Mouse (Mus musculus) brown adipose tissue, adult 24 weeks (tissue): ENCODE data around the gene Rims1. TPM values are rescaled to one million over a fixed set of nuclear protein-coding genes. Genes with fewer than 3 reads are reported as not detected.

Experiments
- H3K27ac ChIP-seq: fragments of 200-500 bp; replicated peaks from 2 replicates; pipeline ENCODE4 v1.5.1; 2012; ENCODE audit warnings: low read depth, mild to moderate bottlenecking, low read length
- H3K4me1 ChIP-seq: fragments of 200-500 bp; 2 replicates; pipeline ENCODE4 v1.6.1; 2012; ENCODE audit warnings: low read length, mixed read lengths; ENCODE audit not compliant: control insufficient read depth, insufficient read depth, insufficient read length
- H3K4me3 ChIP-seq: fragments of 200-500 bp; 2 replicates; pipeline ENCODE4 v1.5.1; 2012; ENCODE audit warnings: low read depth, mild to moderate bottlenecking, low read length, moderate library complexity; ENCODE audit not compliant: insufficient read depth
- polyA plus RNA-seq: library from polyadenylated mRNA; stranded (reverse); fragments of >200 nt; gene quantifications from 2 replicates; pipeline ENCODE4 v1.2.4, GENCODE M21; 2012; ENCODE audit not compliant: missing spikeins, insufficient read depth, insufficient read length

Gene Rims1
- polyA plus RNA-seq, 1 experiment: not detected

GRCm38 (mm10) chr1:22286807-22287206 lies 519.0 kb downstream of the Rims1 start:
- no peaks in the 10 kb centered on the region for H3K4me1 ChIP-seq
- no peak overlapping the region for H3K27ac ChIP-seq
- no peak overlapping the region for H3K4me3 ChIP-seq

- Histone ChIP-seq H3K4me1 (no peaks in the 10 kb centered on the region), H3K27ac (no peak overlapping the region), H3K4me3 (no peak overlapping the region)
Observed at GRCm38 (mm10) chr1:22279954-22280353, 525.8 kb downstream of the Rims1 start.

GRCm38 (mm10) chr1:22274081-22274480 lies 531.7 kb downstream of the Rims1 start:
- no peak overlapping the region for H3K4me3 ChIP-seq
- H3K4me1 ChIP-seq: no peaks in the 10 kb centered on the region
- H3K27ac ChIP-seq: no peak overlapping the region

GRCm38 (mm10) chr1:22270131-22270530 lies 535.7 kb downstream of the Rims1 start:
- Histone ChIP-seq H3K4me3 (no peak overlapping the region), H3K27ac (no peak overlapping the region), H3K4me1 (no peaks in the 10 kb centered on the region)

- Histone ChIP-seq H3K4me1 (no peaks in the 10 kb centered on the region), H3K4me3 (no peak overlapping the region), H3K27ac (no peak overlapping the region)
Observed at GRCm38 (mm10) chr1:22268581-22269359, 537.0 kb downstream of the Rims1 start.

- no peak overlapping the region for H3K27ac ChIP-seq
- no peak overlapping the region for H3K4me3 ChIP-seq
- H3K4me1 ChIP-seq: no peaks in the 10 kb centered on the region
Observed at GRCm38 (mm10) chr1:22266491-22266890, 539.3 kb downstream of the Rims1 start.

GRCm38 (mm10) chr1:22265528-22265927 lies 540.3 kb downstream of the Rims1 start:
- no peak overlapping the region for H3K27ac ChIP-seq

GRCm38 (mm10) chr1:22262169-22262950 lies 543.4 kb downstream of the Rims1 start:
- Histone ChIP-seq H3K4me3 (no peak overlapping the region), H3K4me1 (no peaks in the 10 kb centered on the region)

More at GRCm38 (mm10) chr1:22265528-22265927, 540.3 kb downstream of the Rims1 start:
- no peak overlapping the region for H3K4me3 ChIP-seq
- no peaks in the 10 kb centered on the region for H3K4me1 ChIP-seq

GRCm38 (mm10) chr1:22261702-22262101 lies 544.1 kb downstream of the Rims1 start:
- Histone ChIP-seq H3K27ac (no peak overlapping the region), H3K4me3 (no peak overlapping the region), H3K4me1 (no peaks in the 10 kb centered on the region)

More at GRCm38 (mm10) chr1:22262169-22262950, 543.4 kb downstream of the Rims1 start:
- no peak overlapping the region for H3K27ac ChIP-seq

GRCm38 (mm10) chr1:22260291-22260690 lies 545.5 kb downstream of the Rims1 start:
- Histone ChIP-seq H3K27ac (no peak overlapping the region), H3K4me1 (no peaks in the 10 kb centered on the region), H3K4me3 (no peak overlapping the region)

- no peak overlapping the region for H3K4me3 ChIP-seq
- no peak overlapping the region for H3K27ac ChIP-seq
- no peaks in the 10 kb centered on the region for H3K4me1 ChIP-seq
Observed at GRCm38 (mm10) chr1:22258356-22258755, 547.4 kb downstream of the Rims1 start.

GRCm38 (mm10) chr1:22254278-22254677 lies 551.5 kb downstream of the Rims1 start:
- H3K4me3 ChIP-seq: no peak overlapping the region
- H3K4me1 ChIP-seq: no peaks in the 10 kb centered on the region
- H3K27ac ChIP-seq: no peak overlapping the region

- H3K4me1 ChIP-seq: no peaks in the 10 kb centered on the region
- no peak overlapping the region for H3K27ac ChIP-seq
- H3K4me3 ChIP-seq: no peak overlapping the region
Observed at GRCm38 (mm10) chr1:22252873-22253272, 552.9 kb downstream of the Rims1 start.

GRCm38 (mm10) chr1:22248898-22249386 lies 556.9 kb downstream of the Rims1 start:
- no peak overlapping the region for H3K4me3 ChIP-seq
- no peaks in the 10 kb centered on the region for H3K4me1 ChIP-seq
- H3K27ac ChIP-seq: no peak overlapping the region

- H3K4me3 ChIP-seq: no peak overlapping the region
Observed at GRCm38 (mm10) chr1:22245748-22246147, 560.0 kb downstream of the Rims1 start.

More at GRCm38 (mm10) chr1:22245748-22246147, 560.0 kb downstream of the Rims1 start:
- Histone ChIP-seq H3K27ac (no peak overlapping the region), H3K4me1 (no peaks in the 10 kb centered on the region)
